Mouse (Mus musculus) embryonic facial prominence, embryonic 14.5 days (tissue): ENCODE results near the gene Dnase1l1. TPM values are rescaled to one million over a fixed set of nuclear protein-coding genes. Genes with fewer than 3 reads are reported as not detected.

ENCODE experiments used
- ATAC-seq: fragments of 200-750 bp; cut with Nextera tagmentation; 2 replicates; pipeline ENCODE4 v1.8.0; 2017; ENCODE audit warnings: low read depth, moderate number of reproducible peaks, moderate TSS enrichment
- DNase-seq: peaks from one replicate; pipeline ENCODE4 v3.0.0-alpha.2; 2015; ENCODE audit warnings: low spot score
- H3K27ac ChIP-seq: fragments of 300-500 bp; sonication (generic); replicated peaks from 2 replicates; pipeline ENCODE4 v1.5.1; 2014; ENCODE audit warnings: low read depth, mild to moderate bottlenecking, low read length, moderate library complexity
- H3K27me3 ChIP-seq: fragments of 300-500 bp; sonication (generic); replicated peaks from 2 replicates; pipeline ENCODE4 v1.6.1; 2014; ENCODE audit warnings: low read length; ENCODE audit not compliant: control insufficient read depth, insufficient read depth
- H3K36me3 ChIP-seq: fragments of 300-500 bp; sonication (generic); 2 replicates; pipeline ENCODE4 v1.6.1; 2014; ENCODE audit warnings: low read length, mixed read lengths; ENCODE audit not compliant: control insufficient read depth, insufficient read depth
- H3K4me1 ChIP-seq: fragments of 300-500 bp; sonication (generic); 2 replicates; pipeline ENCODE4 v1.6.1; 2014; ENCODE audit warnings: antibody characterized with exemption, low read length; ENCODE audit not compliant: control insufficient read depth, insufficient read depth
- H3K4me2 ChIP-seq: fragments of 300-500 bp; sonication (generic); 2 replicates; pipeline ENCODE4 v1.6.1; 2014; ENCODE audit warnings: low read depth, mild to moderate bottlenecking, low read length, moderate library complexity, mixed read lengths
- H3K4me3 ChIP-seq: fragments of 300-500 bp; sonication (generic); 2 replicates; pipeline ENCODE4 v1.5.1; 2014; ENCODE audit warnings: low read depth, mild to moderate bottlenecking, low read length
- H3K9ac ChIP-seq: fragments of 300-500 bp; sonication (generic); 2 replicates; pipeline ENCODE4 v1.6.1; 2014; ENCODE audit warnings: low read depth, mild to moderate bottlenecking, low read length, moderate library complexity, mixed read lengths
- H3K9me3 ChIP-seq: fragments of 300-500 bp; sonication (generic); 2 replicates; pipeline ENCODE4 v1.6.1; 2016; ENCODE audit warnings: low read length; ENCODE audit not compliant: control insufficient read depth
- WGBS: fragments of 180-500 bp; shearing (Covaris S2); extraction: QIAGEN DNeasy Blood & Tissue Kit; methylation state at CpG from one replicate; pipeline ENCODE4 v1.1.7; 2014; 5-methylcytosine and 5-hydroxymethylcytosine counted together
- microRNA-seq: library from miRNA; unstranded; fragments of <30 nt; microRNA quantifications from one replicate; pipeline ENCODE4, GENCODE M21; 2016; ENCODE audit warnings: borderline number of aligned reads
- polyA plus RNA-seq: library from polyadenylated mRNA; unstranded; fragments of >200 nt; fragmentation: Nextera tagmentation; extraction: Ambion mirVana; gene quantifications from 2 replicates; pipeline ENCODE4 v1.2.1, GENCODE M21; 2014

Dnase1l1 gene
- polyA plus RNA-seq, 1 experiment from 2014 or later, result 16.5 TPM

DNA sequence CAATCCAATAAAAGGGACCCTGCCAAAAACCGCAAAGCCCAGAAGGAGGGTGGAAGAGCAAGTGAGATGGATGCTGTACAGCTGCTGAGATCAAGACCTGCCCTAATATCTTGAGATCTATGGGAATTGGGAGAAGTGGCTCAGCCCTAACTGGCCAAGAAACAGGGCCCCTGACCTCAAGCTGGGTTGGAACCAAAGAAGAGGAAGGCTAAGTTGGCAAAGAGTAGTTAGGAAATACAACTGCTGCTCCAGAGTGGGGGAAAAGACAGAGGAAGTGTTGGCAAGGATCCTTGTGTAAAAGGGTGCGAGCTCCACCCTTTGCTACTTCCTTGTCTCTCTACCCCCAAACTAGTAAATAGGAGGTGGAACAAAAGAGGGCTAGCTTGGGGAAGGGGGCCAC lies 38.7 kb downstream of the Dnase1l1 start:
- no peaks in the 10 kb centered on the region for H3K27me3 ChIP-seq
- H3K4me2 ChIP-seq, result peak overlapping the region; percentile 57
- ATAC-seq, result no peak
- H3K4me3 ChIP-seq, result peak overlapping the region; percentile 46
- peaks cover 3% of the 10 kb centered on the region; the same call in 1 of the 2 replicates for H3K4me1 ChIP-seq
- peak overlapping the region; percentile 81 for H3K9ac ChIP-seq
- H3K36me3 ChIP-seq, result peaks cover 47% of the 10 kb centered on the region
- H3K9me3 ChIP-seq, result no peaks in the 10 kb centered on the region
- no peak for DNase-seq
- 73% methylated on average over 2 of the region's 2 CpGs for WGBS
- H3K27ac ChIP-seq, result peak overlapping the region; percentile 35; the same call in 1 of the 2 replicates

GRCm38 (mm10) chrX:74240332-74240731 lies 41.8 kb downstream of the Dnase1l1 start:
- peaks cover 3% of the 10 kb centered on the region; the same call in 1 of the 2 replicates for H3K4me1 ChIP-seq
- DNase-seq (no peak), ATAC-seq (no peak)
- H3K4me3 ChIP-seq, result no peak overlapping the region
- H3K4me2 ChIP-seq, result no peak overlapping the region
- H3K36me3 ChIP-seq, result peaks cover 74% of the 10 kb centered on the region
- WGBS, result 86% methylated on average over 4 of the region's 4 CpGs
- H3K9ac ChIP-seq, result no peak overlapping the region
- H3K27ac ChIP-seq, result no peak overlapping the region
- H3K27me3 ChIP-seq, result no peaks in the 10 kb centered on the region
- no peaks in the 10 kb centered on the region for H3K9me3 ChIP-seq

GRCm38 (mm10) chrX:74233196-74233595 lies 48.9 kb downstream of the Dnase1l1 start:
- DNase-seq, result no peak
- H3K9me3 ChIP-seq, result no peaks in the 10 kb centered on the region

GRCm38 (mm10) chrX:74230038-74230437 lies 52.1 kb downstream of the Dnase1l1 start:
- DNase-seq (no peak), ATAC-seq (no peak)
- 89% methylated on average over 1 of the region's 1 CpGs for WGBS
- H3K36me3 ChIP-seq, result peaks cover 98% of the 10 kb centered on the region
- H3K4me3 ChIP-seq, result no peak overlapping the region
- no peaks in the 10 kb centered on the region for H3K4me1 ChIP-seq
- H3K9ac ChIP-seq, result no peak overlapping the region
- H3K4me2 ChIP-seq, result no peak overlapping the region
- H3K9me3 ChIP-seq, result no peaks in the 10 kb centered on the region
- no peak overlapping the region for H3K27ac ChIP-seq
- no peaks in the 10 kb centered on the region for H3K27me3 ChIP-seq

More at GRCm38 (mm10) chrX:74233196-74233595, 48.9 kb downstream of the Dnase1l1 start:
- Histone ChIP-seq H3K4me2 (no peak overlapping the region), H3K4me1 (no peaks in the 10 kb centered on the region), H3K36me3 (peaks cover 93% of the 10 kb centered on the region), H3K27ac (no peak overlapping the region), H3K4me3 (no peak overlapping the region), H3K27me3 (no peaks in the 10 kb centered on the region), H3K9ac (no peak overlapping the region)
- 100% methylated on average over 5 of the region's 5 CpGs for WGBS
- ATAC-seq, result no peak

Small RNAs within 50 kb of the gene (microRNA-seq; reads per million reads assigned to microRNA genes)
- not detected for gene Mir7091
- gene Mir7092, result 1.3 reads per million

Other genes starting within 250 kb of the Dnase1l1 start
- gene Opn1mw, start 154.9 kb downstream of the Dnase1l1 start, polyA plus RNA-seq, result not detected in 2 replicates
- gene Mecp2, start 147.0 kb downstream of the Dnase1l1 start, polyA plus RNA-seq, result 10.4 and 11.3 TPM in 2 replicates
- not detected in 2 replicates for gene Tex28, start 114.5 kb downstream of the Dnase1l1 start, polyA plus RNA-seq
- gene Tktl1, start 105.1 kb downstream of the Dnase1l1 start, polyA plus RNA-seq, result not detected in 2 replicates
- 284 and 324 TPM in 2 replicates for gene Flna, start 32.5 kb downstream of the Dnase1l1 start, polyA plus RNA-seq
- gene Emd, start 27.6 kb downstream of the Dnase1l1 start, polyA plus RNA-seq, result 26.1 and 26.9 TPM in 2 replicates
- 898 and 935 TPM in 2 replicates for gene Rpl10, start 11.5 kb downstream of the Dnase1l1 start, polyA plus RNA-seq
- 61.5 and 63.1 TPM in 2 replicates for gene Taz, start 425 bp downstream of the Dnase1l1 start, polyA plus RNA-seq
- 138 and 143 TPM in 2 replicates for gene Atp6ap1, start 14.8 kb upstream of the Dnase1l1 start, polyA plus RNA-seq
- 156 and 180 TPM in 2 replicates for gene Gdi1, start 22.7 kb upstream of the Dnase1l1 start, polyA plus RNA-seq
- gene Fam50a, start 30.7 kb upstream of the Dnase1l1 start, polyA plus RNA-seq, result 45.6 and 47.9 TPM in 2 replicates
- 18.0 and 19.7 TPM in 2 replicates for gene Plxna3, start 46.7 kb upstream of the Dnase1l1 start, polyA plus RNA-seq
- 94.0 and 104 TPM in 2 replicates for gene Lage3, start 71.3 kb upstream of the Dnase1l1 start, polyA plus RNA-seq
- 78.8 and 83.5 TPM in 2 replicates for gene Ubl4a, start 90.9 kb upstream of the Dnase1l1 start, polyA plus RNA-seq
- 21.4 and 22.5 TPM in 2 replicates for gene Slc10a3, start 91.0 kb upstream of the Dnase1l1 start, polyA plus RNA-seq
- 38.4 and 43.0 TPM in 2 replicates for gene Fam3a, start 110.9 kb upstream of the Dnase1l1 start, polyA plus RNA-seq
- gene Ikbkg, start 111.0 kb upstream of the Dnase1l1 start, polyA plus RNA-seq, result 20.7 and 25.4 TPM in 2 replicates
- 43.9 and 50.7 TPM in 2 replicates for gene G6pdx, start 146.9 kb upstream of the Dnase1l1 start, polyA plus RNA-seq
- not detected in 2 replicates for gene Gm6880, start 199.1 kb upstream of the Dnase1l1 start, polyA plus RNA-seq